Mouse (Mus musculus) CH12.LX (cell line): Measurements from ENCODE around the gene Rrad. TPM values are rescaled to one million over a fixed set of nuclear protein-coding genes. Genes with fewer than 3 reads are reported as not detected.

ENCODE experiments used
- DNase-seq: peaks from one replicate; pipeline ENCODE4 v3.0.0-alpha.2; 2013; ENCODE audit errors: extremely low read depth
- H3K27ac ChIP-seq: 2 replicates; pipeline ENCODE4 v1.5.1; 2012; ENCODE audit warnings: low read depth, mild to moderate bottlenecking, control low read depth, moderate library complexity; ENCODE audit not compliant: insufficient read depth
- H3K27me3 ChIP-seq: replicated peaks from 2 replicates; pipeline ENCODE3; 2012; ENCODE audit warnings: inconsistent platforms
- H3K36me3 ChIP-seq, 2 experiments: replicated peaks in 1 of 2; 2 replicates each; pipeline versions ENCODE3 to v1.6.1; 2012; ENCODE audit warnings: inconsistent platforms in 1 of 2, low read length in 1 of 2, mild to moderate bottlenecking in 1 of 2, mixed read lengths in 1 of 2, moderate library complexity in 1 of 2; ENCODE audit not compliant: control insufficient read depth in 1 of 2, insufficient read depth in 1 of 2
- H3K4me1 ChIP-seq, 2 experiments: 2 replicates each; pipeline ENCODE4 v1.6.1; 2012; ENCODE audit warnings: inconsistent platforms in 1 of 2, moderate library complexity in 1 of 2; ENCODE audit not compliant: insufficient read depth in 2 of 2, control insufficient read depth in 1 of 2
- H3K4me2 ChIP-seq: 2 replicates; pipeline ENCODE4 v1.6.1; 2012; ENCODE audit warnings: low read depth, mild to moderate bottlenecking, control low read depth; ENCODE audit not compliant: poor library complexity, insufficient read depth, severe bottlenecking
- H3K4me3 ChIP-seq, 3 experiments: fragments of 150-350 bp in 1 of 3; sonication (generic) in 1 of 3; replicated peaks in 1 of 3; 2 replicates each; pipeline versions ENCODE3 to v1.5.1; 2011 to 2012; ENCODE audit warnings: low read depth in 2 of 3, low read length in 2 of 3, mild to moderate bottlenecking in 2 of 3, moderate library complexity in 2 of 3, control low read depth in 1 of 3, improper control_type of control experiment in 1 of 3, inconsistent platforms in 1 of 3, mixed read lengths in 1 of 3; ENCODE audit not compliant: poor library complexity in 1 of 3
- H3K79me2 ChIP-seq: replicated peaks from 2 replicates; pipeline ENCODE4 v1.6.1; 2012; ENCODE audit warnings: mild to moderate bottlenecking, moderate library complexity; ENCODE audit not compliant: control insufficient read depth, poor library complexity, insufficient read depth, severe bottlenecking; ENCODE audit errors: extremely low read depth
- H3K9ac ChIP-seq: 2 replicates; pipeline ENCODE4 v1.6.1; 2012; ENCODE audit warnings: low read depth, mild to moderate bottlenecking, control low read depth, moderate library complexity; ENCODE audit not compliant: insufficient read depth
- H3K9me3 ChIP-seq: replicated peaks from 2 replicates; pipeline ENCODE3; 2012; ENCODE audit warnings: low read length, inconsistent platforms, mixed read lengths
- BHLHE40 ChIP-seq: IDR thresholded peaks from 2 replicates; pipeline ENCODE4 v1.6.1; 2011; ENCODE audit warnings: mild to moderate bottlenecking, low read depth, low read length, improper control_type of control experiment
- CTCF ChIP-seq, 2 experiments: IDR thresholded peaks in 1 of 2; conservative IDR thresholded peaks in 1 of 2; 2 replicates each; pipeline ENCODE4 v1.5.1; 2011 to 2012; ENCODE audit warnings: low read depth in 2 of 2, low read length in 2 of 2, improper control_type of control experiment in 1 of 2, inconsistent platforms in 1 of 2, mild to moderate bottlenecking in 1 of 2, moderate library complexity in 1 of 2
- ELF1 ChIP-seq: IDR thresholded peaks from 2 replicates; pipeline ENCODE4 v1.6.1; 2014; ENCODE audit warnings: low read depth, mild to moderate bottlenecking, inconsistent platforms, low read length, improper control_type of control experiment
- ETS1 ChIP-seq: conservative IDR thresholded peaks from 2 replicates; pipeline ENCODE4 v1.6.1; 2012; ENCODE audit warnings: low read depth, mild to moderate bottlenecking, inconsistent platforms, low read length, improper control_type of control experiment, moderate library complexity
- HCFC1 ChIP-seq: IDR thresholded peaks from 2 replicates; pipeline ENCODE4 v1.6.1; 2012; ENCODE audit warnings: low read depth, mild to moderate bottlenecking, inconsistent platforms, low read length, improper control_type of control experiment
- IRF4 ChIP-seq: IDR thresholded peaks from 2 replicates; pipeline ENCODE4 v1.6.1; 2014; ENCODE audit warnings: low read depth, mild to moderate bottlenecking, inconsistent platforms, low read length, improper control_type of control experiment
- JUN ChIP-seq: IDR thresholded peaks from 2 replicates; pipeline ENCODE4 v1.6.1; 2011; ENCODE audit warnings: low read depth, mild to moderate bottlenecking, low read length, improper control_type of control experiment, moderate library complexity; ENCODE audit not compliant: insufficient read depth
- MAX ChIP-seq: IDR thresholded peaks from 2 replicates; pipeline ENCODE4 v1.6.1; 2011; ENCODE audit warnings: low read length, improper control_type of control experiment
- MEF2A ChIP-seq: IDR thresholded peaks from 2 replicates; pipeline ENCODE4 v1.6.1; 2014; ENCODE audit warnings: low read depth, mild to moderate bottlenecking, inconsistent platforms, low read length, improper control_type of control experiment, borderline replicate concordance
- MYC ChIP-seq: IDR thresholded peaks from 2 replicates; pipeline ENCODE4 v1.6.1; 2011; ENCODE audit warnings: low read depth, mild to moderate bottlenecking, improper control_type of control experiment, low read length
- NELFE ChIP-seq: IDR thresholded peaks from 2 replicates; pipeline ENCODE4 v1.6.1; 2011; ENCODE audit warnings: low read depth, low read length, improper control_type of control experiment
- TBP ChIP-seq: conservative IDR thresholded peaks from 2 replicates; pipeline ENCODE4 v1.6.1; 2011; ENCODE audit warnings: low read depth, low read length, improper control_type of control experiment
- TCF12 ChIP-seq: IDR thresholded peaks from 2 replicates; pipeline ENCODE4 v1.6.1; 2014; ENCODE audit warnings: low read depth, mild to moderate bottlenecking, inconsistent platforms, low read length, improper control_type of control experiment
- UBTF ChIP-seq: IDR thresholded peaks from 2 replicates; pipeline ENCODE4 v1.6.1; 2012; ENCODE audit warnings: low read depth, mild to moderate bottlenecking, inconsistent platforms, low read length, improper control_type of control experiment, moderate library complexity
- USF1 ChIP-seq: IDR thresholded peaks from 2 replicates; pipeline ENCODE4 v1.6.1; 2014; ENCODE audit warnings: low read depth, mild to moderate bottlenecking, inconsistent platforms, low read length, improper control_type of control experiment
- ZC3H11A ChIP-seq: IDR thresholded peaks from 2 replicates; pipeline ENCODE4 v1.6.1; 2012; ENCODE audit warnings: low read depth, mild to moderate bottlenecking, inconsistent platforms, low read length, improper control_type of control experiment
- ZMIZ1 ChIP-seq: IDR thresholded peaks from 2 replicates; pipeline ENCODE4 v1.6.1; 2012; ENCODE audit warnings: low read depth, mild to moderate bottlenecking, inconsistent platforms, low read length, improper control_type of control experiment
- dilution Hi-C: fragments of 300-500 bp; cut with MboI; formaldehyde crosslinking; loops from 2 replicates; pipeline ENCODE4 v1.14.3; 2020; ENCODE audit warnings: low sequenced_read_pairs; ENCODE audit not compliant: extremely low pct_unique_long_range_greater_than_20kb, extremely low pct_ligation_motif_present
- in situ Hi-C: fragments of 300-500 bp; cut with MboI; formaldehyde crosslinking; loops from 3 replicates; pipeline ENCODE4 v1.14.3; 2019; ENCODE audit warnings: low sequenced_read_pairs, low pct_ligation_motif_present, low pct_unique_long_range_greater_than_20kb, mixed read lengths
- polyA plus RNA-seq: library from polyadenylated mRNA; unstranded; fragments of >175 nt; gene quantifications from 2 replicates; pipeline ENCODE4 v1.2.1, GENCODE M21; 2012; ENCODE audit warnings: low read depth; ENCODE audit not compliant: insufficient read length
- total RNA-seq, 2 experiments: library from RNA; depleted of rRNA; stranded (reverse); fragments of 300-350 nt in 1 of 2; fragments of >200 nt in 1 of 2; gene quantifications; 2 replicates each; pipeline ENCODE4 v1.2.3; 2012 to 2014

Gene Rrad
- total and polyA plus RNA-seq, 3 experiments = 30.9 to 32.3 (median 31.7) TPM

GRCm38 (mm10) chr8:104598496-104598895 is 32.6 kb downstream of the Rrad start:
- in situ Hi-C loops (no loop called here), dilution Hi-C loops (no loop called here)
- Histone ChIP-seq H3K4me2 (no peak overlapping the region), H3K4me3 (no peak overlapping the region), H3K79me2 (0 out of 2 replicates have a peak, but pooled peaks cover 2% of the 10 kb centered on the region), H3K4me1 (peaks cover 0 to 18% of the 10 kb centered on the region in 2 experiments; a peak in 2 of 4 replicates), H3K9ac (no peak overlapping the region), H3K9me3 (no peaks in the 10 kb centered on the region), H3K27me3 (no peaks in the 10 kb centered on the region), H3K27ac (no peak overlapping the region), H3K36me3 (peaks cover 21 to 50% of the 10 kb centered on the region in 2 experiments)
- DNase-seq = no peak
- no peak for TF ChIP-seq ZC3H11A
- no peak for TF ChIP-seq MEF2A
- no peak for TF ChIP-seq HCFC1
- TF ChIP-seq ETS1 = no peak
- TF ChIP-seq MAX = no peak
- TF ChIP-seq TBP = no peak
- TF ChIP-seq UBTF = no peak
- no peak for TF ChIP-seq IRF4
- TF ChIP-seq BHLHE40 = no peak
- TF ChIP-seq ZMIZ1 = no peak
- TF ChIP-seq CTCF (conservative IDR thresholded peaks at IDR 0.05 in 1 of 2, IDR thresholded peaks at IDR 0.05 in 1 of 2; ENCODE audit: low read depth in 2 of 2, low read length in 2 of 2) = no peak
- no peak for TF ChIP-seq MYC

- in situ Hi-C loops (no loop called here), dilution Hi-C loops (no loop called here)
- Histone ChIP-seq H3K27me3 (no peaks in the 10 kb centered on the region), H3K36me3 (peaks cover 23 to 54% of the 10 kb centered on the region in 2 experiments), H3K9me3 (no peaks in the 10 kb centered on the region)
- TF ChIP-seq MAX (no peak), ELF1 (no peak), JUN (no peak), USF1 (no peak), TBP (no peak), TCF12 (no peak), NELFE (no peak)
- TF ChIP-seq, all 38 proteins: peak for 0
- Histone ChIP-seq H3K4me1 (peaks cover under 1 to 18% of the 10 kb centered on the region in 2 experiments; a peak in 2 of 4 replicates), H3K4me3 (no peak overlapping the region), H3K27ac (no peak overlapping the region), H3K9ac (no peak overlapping the region), H3K4me2 (no peak overlapping the region), H3K79me2 (peaks cover 2% of the 10 kb centered on the region; the same call in 1 of the 2 replicates)
- no peak for DNase-seq
Observed at GRCm38 (mm10) chr8:104597656-104598055, 33.5 kb downstream of the Rrad start.
